Mouse (Mus musculus) testis, postnatal 10 days (tissue): ENCODE measurements around the gene Gm10642.
A peak's percentile ranks its signal among the peaks of the same experiment; 100 is the strongest.

Experiments
- DNase-seq: peaks from one replicate; pipeline ENCODE4 v3.0.0; 2021; ENCODE audit warnings: low spot score

Gm10642 gene

GRCm38 (mm10) chr9:70656130-70657007, at the start of gene Gm10642:
TSS of gene Gm10642 (plus strand) at chr9:70656251.
- DNase-seq = peak; percentile 61

- DNase-seq = no peak
Observed at GRCm38 (mm10) chr9:70611026-70611673, 44.9 kb upstream of the Gm10642 start.

DNA sequence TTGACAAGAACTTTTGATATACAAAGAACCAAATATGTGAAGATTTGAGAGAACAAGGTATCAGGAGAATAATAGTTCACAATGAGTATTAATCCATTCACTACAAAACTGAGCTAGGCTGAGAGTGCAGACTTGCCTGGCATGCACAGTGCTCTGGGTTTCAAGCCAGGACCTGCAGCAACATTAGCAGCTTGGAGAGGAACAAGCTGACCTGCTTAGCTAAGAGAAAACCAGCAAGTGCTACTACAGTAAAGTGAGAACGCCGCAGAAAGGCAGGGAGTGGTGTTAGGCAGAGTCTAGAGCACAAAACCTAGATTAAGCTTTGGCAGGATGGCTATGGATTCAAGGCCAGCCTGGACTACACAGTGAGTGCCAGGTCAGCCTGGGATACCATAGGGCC, 26.3 kb upstream of the Gm10642 start:
- DNase-seq = no peak

DNA sequence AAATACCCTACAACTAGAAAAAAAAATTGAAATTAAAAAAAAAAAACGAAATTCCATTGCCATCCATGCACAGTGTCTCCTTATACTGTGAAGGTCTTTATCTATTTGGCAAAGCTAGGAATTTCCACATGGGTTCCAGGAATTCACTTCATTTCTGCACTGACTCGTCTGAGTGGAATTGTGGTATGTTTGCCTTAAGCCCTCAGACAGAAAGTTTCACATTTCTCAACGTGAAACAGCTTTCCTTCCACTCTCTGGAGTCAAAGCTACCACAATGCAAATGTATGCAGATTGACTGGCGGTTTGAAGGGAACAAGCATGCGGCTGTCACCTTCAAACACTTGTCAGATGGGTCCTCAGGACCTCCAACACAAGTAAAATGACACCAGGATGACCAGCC, 24.4 kb upstream of the Gm10642 start:
- no peak for DNase-seq

- DNase-seq = no peak
Observed at GRCm38 (mm10) chr9:70636748-70637147, 19.3 kb upstream of the Gm10642 start.

GRCm38 (mm10) chr9:70650260-70650659, 5.8 kb upstream of the Gm10642 start:
- no peak for DNase-seq

DNA sequence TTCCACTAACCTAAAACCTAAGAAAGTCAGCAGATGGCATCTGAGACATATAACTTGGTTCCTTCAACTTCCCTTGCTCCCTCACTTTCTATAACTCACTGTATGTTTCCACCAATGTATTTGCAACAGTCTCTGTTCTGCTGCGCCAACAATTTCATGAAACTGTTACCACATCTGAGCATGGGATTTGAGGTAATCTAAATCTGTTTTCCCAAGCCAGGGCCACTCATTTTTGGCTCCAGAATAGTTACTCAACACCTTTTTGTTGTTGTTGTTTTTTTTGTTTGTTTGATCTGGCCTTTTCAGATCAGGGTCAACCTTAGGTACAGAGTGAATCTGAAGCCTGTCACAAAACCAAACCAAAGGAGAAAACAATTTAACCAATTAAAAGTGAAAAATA, 5.1 kb upstream of the Gm10642 start:
- DNase-seq = no peak

- DNase-seq = no peak
Observed at GRCm38 (mm10) chr9:70652221-70652620, 3.8 kb upstream of the Gm10642 start.

DNA sequence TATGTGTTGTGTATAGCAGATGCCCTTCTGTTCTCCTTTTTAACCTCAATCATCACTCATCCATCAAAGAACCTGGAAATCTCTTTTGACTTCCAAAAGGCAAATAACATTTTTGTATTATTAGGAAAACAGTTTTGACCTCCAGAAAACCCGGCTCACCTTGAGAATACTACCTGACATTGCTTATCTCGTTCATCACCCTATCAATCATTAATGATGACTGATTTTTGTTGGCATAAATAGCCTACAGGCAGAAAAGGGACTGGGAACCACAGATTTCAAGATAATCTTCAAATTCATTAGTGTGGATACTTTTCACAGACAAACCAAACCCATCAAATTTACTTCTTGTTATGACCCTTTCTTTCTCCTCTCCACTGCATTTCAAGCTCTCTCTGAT, 2.2 kb upstream of the Gm10642 start:
- no peak for DNase-seq

DNA sequence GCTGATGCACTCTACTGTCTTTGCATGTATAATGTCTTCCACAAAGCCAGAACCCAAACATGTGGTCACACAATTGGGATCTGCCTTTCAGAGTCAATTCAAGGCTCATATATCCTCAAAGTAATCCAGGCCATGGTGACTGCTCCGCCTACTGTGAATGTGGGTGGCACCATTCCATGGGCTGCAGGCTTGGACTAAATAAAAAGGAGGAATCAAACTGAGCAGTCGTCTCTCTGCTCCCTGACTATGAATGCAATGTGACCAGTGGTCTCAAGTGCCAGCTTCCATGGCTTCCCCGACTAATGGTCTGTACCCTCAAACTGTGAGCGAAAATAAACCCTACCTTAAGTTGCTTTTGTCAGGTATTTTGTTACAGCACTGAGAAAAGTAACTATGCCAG, 1.6 kb upstream of the Gm10642 start:
- no peak for DNase-seq

- DNase-seq = no peak
Observed at GRCm38 (mm10) chr9:70655764-70656129, 304 bp upstream of the Gm10642 start.

DNA sequence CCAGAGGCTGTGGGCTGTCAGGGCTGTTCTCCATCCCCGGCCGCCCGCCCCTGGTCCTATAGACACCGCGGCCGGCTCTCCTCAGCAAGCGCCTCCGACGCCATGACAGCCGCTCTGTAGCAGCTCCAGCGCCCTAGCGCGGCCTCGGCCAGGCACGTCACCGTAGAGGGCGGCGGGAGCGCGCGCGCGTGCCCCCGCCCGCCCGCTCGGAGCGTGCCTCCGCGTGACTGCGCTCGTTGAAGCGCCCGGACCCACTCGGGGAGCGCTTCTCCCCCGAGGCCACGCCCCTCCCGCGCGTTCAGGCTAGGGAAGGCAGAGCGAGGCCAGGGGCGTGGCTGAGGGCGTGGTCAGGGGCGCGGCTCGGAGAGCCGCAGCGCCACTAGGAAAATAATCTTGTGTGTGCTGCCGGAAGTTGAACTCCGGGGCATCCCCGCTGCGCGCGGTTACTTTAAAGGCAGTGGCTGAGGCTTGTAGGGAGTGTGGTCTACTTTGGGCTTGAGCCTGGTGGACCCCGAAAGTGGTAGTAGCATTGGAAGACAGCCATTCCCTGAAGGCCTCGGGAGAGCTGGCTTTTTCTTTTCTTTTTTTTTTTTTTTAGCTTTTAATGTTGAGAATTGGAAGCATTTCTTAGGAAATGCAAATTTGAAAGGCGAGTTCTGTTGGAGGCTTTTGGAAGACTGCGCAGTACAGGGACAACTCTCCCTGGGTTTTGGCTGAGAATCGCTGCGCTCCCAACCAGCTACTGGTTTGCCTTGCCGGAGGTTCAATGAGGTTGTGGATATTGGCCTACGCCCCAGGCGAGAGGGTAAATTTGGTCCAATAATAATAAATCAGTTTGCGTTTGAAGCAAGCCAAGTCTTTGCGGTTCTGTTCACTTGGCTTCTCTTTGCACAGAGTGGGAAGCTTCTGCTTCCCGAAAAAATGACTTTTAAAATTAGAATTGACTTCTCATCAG, 1.2 kb downstream of the Gm10642 start, which contains the start of gene Mindy2:
Gene Mindy2, minus strand, starts transcription at position 162 of the 955 bp plus-strand sequence.
- DNase-seq = peak; percentile 100

DNA sequence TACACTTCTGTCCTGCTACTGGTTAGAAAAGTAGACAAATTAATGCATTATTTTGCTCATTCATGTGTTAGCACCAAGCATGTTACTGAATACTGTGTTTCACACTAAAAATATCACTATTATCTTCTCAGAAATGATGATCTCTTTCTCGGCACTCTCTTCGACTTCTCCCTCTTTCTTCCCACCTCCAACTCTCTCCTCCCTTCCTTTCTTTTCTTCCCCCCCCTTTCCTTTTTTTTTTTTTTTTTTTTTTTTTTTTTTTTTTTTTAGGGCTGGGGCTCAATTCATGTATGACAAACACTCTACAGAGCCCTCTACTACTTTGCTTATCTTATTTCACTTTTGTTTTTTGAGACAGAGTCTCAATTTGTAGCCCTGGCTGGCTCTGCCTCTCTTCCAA, 2.2 kb downstream of the Gm10642 start:
- no peak for DNase-seq

DNA sequence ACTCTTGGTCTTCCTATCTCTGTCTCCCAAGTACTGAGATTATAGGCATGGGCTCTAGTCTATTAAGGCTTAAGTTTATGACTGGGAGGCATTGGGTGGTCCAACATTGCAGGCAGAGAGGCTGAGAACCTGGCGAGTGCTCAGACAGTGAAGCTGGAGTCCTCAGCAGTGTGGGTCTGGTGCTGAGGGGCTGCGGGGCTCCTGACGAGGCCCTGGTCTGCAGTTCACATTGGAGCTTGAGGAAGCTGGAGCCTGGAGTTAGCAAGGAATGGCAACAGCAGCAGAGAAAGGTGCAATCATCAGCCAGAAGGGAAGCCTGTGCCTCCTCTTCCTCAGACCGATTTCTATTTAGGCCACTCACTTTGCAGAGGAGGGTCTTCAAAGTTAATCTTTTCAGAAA, 8.8 kb downstream of the Gm10642 start:
- no peak for DNase-seq

- no peak for DNase-seq
Observed at GRCm38 (mm10) chr9:70665372-70666145, 9.5 kb downstream of the Gm10642 start.

- DNase-seq = no peak
Observed at GRCm38 (mm10) chr9:70666811-70667210, 10.8 kb downstream of the Gm10642 start.

- no peak for DNase-seq
Observed at GRCm38 (mm10) chr9:70668048-70668447, 12.0 kb downstream of the Gm10642 start.

- no peak for DNase-seq
Observed at GRCm38 (mm10) chr9:70669197-70669596, 13.1 kb downstream of the Gm10642 start.

DNA sequence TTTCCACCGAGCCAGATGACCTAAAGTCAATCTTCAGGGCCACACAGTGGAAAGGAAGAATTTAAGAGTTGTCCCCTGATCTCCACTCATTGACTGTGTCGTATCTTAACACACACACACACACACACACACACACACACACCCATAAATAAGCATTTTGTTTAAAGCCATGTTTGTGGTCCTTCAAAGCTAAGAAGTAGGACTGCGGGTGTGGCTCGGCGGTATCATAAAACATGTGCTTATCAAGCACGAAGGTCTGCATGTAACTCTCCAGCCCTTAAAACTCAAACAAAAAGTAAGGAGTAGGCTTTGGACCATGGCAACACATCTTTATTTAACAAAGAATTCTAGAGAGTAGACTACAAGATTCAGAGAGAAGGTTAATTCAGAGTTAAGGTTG, 14.3 kb downstream of the Gm10642 start:
- DNase-seq = no peak

DNA sequence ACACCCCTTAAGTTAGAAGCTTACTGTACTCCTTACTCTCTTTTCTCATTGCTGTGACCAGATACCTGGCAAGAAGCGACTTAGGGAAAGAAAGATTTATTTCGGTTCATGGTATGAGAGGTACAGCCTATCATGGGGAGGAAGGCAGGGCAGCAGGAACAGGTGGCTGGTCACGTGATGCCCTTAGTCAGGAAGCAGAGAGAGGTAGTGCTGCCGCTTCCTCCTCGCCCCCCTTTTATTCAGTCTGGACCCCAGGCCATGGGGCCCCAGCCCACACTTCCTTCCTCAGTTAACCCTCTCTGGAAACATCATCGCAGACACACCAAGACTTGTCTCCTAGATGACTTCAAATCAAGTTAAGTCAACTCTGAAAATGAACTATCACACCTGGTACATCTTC, 15.2 kb downstream of the Gm10642 start:
- DNase-seq = no peak

- DNase-seq = no peak
Observed at GRCm38 (mm10) chr9:70671772-70672579, 15.9 kb downstream of the Gm10642 start.
